Mouse (Mus musculus) thymus, adult 2 months (tissue): ENCODE results near the gene Ap1g2.

Source experiments
- CTCF ChIP-seq: fragments of 200-500 bp; IDR thresholded peaks from 2 replicates; pipeline ENCODE4 v1.5.1; 2012; ENCODE audit warnings: mild to moderate bottlenecking, control low read depth, low read length, moderate library complexity, borderline replicate concordance; ENCODE audit not compliant: control insufficient read depth, poor library complexity, insufficient read depth; ENCODE audit errors: extremely low read depth
- POLR2A ChIP-seq: fragments of 200-500 bp; IDR thresholded peaks from 2 replicates; pipeline ENCODE4 v1.6.1; 2012; ENCODE audit warnings: mild to moderate bottlenecking, low read length, control low read depth, moderate library complexity; ENCODE audit not compliant: control insufficient read depth, poor library complexity, insufficient read depth; ENCODE audit errors: extremely low read depth

DNA sequence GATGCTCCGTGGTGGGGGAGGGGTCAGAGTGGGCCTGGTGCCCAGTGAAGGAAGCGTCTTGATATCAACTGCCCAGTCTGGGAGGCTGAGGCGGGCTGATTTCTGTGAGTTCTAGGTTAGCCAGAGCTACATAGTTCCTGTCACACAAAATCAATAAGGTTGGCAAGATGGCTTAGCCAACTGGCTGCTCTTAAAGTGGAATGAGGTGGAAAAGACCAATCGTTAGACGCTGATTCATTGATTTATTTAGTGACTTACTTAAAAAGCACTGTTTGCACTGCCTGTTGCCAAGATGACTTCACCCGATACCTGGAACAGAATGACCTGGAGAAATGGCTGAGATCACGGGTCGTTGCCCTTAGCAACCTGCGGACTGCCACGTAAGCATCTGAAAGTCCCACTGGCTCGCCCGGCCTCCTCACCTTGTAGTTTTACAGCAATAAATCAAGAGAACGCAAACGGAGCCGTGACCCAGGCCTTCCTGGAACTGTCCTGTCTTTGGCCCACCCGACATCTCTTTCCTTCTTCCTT lies 46.6 kb upstream of the Ap1g2 start:
- TF ChIP-seq POLR2A (no peak), CTCF (no peak)
